Mouse (Mus musculus) midbrain, embryonic 12.5 days (tissue): ENCODE results near the gene Fam209. TPM values are rescaled to one million over a fixed set of nuclear protein-coding genes. Genes with fewer than 3 reads are reported as not detected.
A peak's percentile ranks its signal among the peaks of the same experiment; 100 is the strongest.

Experiments
- ATAC-seq: fragments of 200-750 bp; cut with Nextera tagmentation; 2 replicates; pipeline ENCODE4 v1.8.0; 2017; ENCODE audit warnings: low read depth, moderate TSS enrichment, moderate library complexity; ENCODE audit not compliant: low FRiP score
- H3K27ac ChIP-seq: fragments of 300-500 bp; sonication (generic); replicated peaks from 2 replicates; pipeline ENCODE4 v1.5.1; 2016; ENCODE audit warnings: mild to moderate bottlenecking
- H3K27me3 ChIP-seq: fragments of 300-500 bp; sonication (generic); 2 replicates; pipeline ENCODE4 v1.6.1; 2016; ENCODE audit warnings: mild to moderate bottlenecking
- H3K36me3 ChIP-seq: fragments of 300-500 bp; sonication (generic); 2 replicates; pipeline ENCODE4 v1.6.1; 2016
- H3K4me1 ChIP-seq: fragments of 300-500 bp; sonication (generic); 2 replicates; pipeline ENCODE4 v1.6.1; 2016
- H3K4me2 ChIP-seq: fragments of 300-500 bp; sonication (generic); replicated peaks from 2 replicates; pipeline ENCODE4 v1.6.1; 2016; ENCODE audit warnings: mild to moderate bottlenecking, moderate library complexity
- H3K4me3 ChIP-seq: fragments of 300-500 bp; sonication (generic); 2 replicates; pipeline ENCODE4 v1.5.1; 2016; ENCODE audit warnings: mild to moderate bottlenecking
- H3K9ac ChIP-seq: fragments of 300-500 bp; sonication (generic); replicated peaks from 2 replicates; pipeline ENCODE4 v1.6.1; 2016; ENCODE audit warnings: mild to moderate bottlenecking, moderate library complexity
- H3K9me3 ChIP-seq: fragments of 300-500 bp; sonication (generic); 2 replicates; pipeline ENCODE4 v1.6.1; 2016; ENCODE audit warnings: mild to moderate bottlenecking
- WGBS: fragments of 180-500 bp; shearing (Covaris S2); methylation state at CpG from one replicate; pipeline ENCODE4 v1.1.7; 2016; 5-methylcytosine and 5-hydroxymethylcytosine counted together
- polyA plus RNA-seq: library from polyadenylated mRNA; unstranded; fragments of >200 nt; fragmentation: Nextera tagmentation; extraction: Ambion mirVana; gene quantifications from 2 replicates; pipeline ENCODE4 v1.2.1, GENCODE M21; 2016

Gene Fam209
- polyA plus RNA-seq, 1 experiment from 2014 or later = 0.45 TPM

DNA sequence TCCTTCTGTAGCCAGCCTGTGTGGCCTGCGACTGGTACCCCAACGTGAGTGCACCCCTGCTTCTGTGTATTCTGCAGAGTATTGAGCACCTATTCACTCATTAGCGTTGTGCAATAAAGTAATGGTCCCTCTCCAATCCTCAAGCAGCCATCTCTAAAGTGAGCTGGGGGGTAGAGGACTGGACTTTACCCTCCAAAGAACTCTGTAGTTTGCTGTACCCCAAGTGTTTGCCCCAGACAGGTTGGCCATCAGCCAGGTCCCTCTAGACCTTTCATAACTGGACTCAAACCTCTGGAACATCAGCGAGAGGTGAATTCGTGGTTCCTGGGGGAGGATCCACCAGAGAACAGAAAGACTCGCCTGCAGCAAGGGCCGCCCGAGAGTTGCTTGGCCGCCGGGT is 19.9 kb upstream of the Fam209 start:
- 96% methylated on average over 10 of the region's 10 CpGs for whole genome bisulfite sequencing
- no peaks in the 10 kb centered on the region for H3K9me3 ChIP-seq
- H3K4me1 ChIP-seq = no peaks in the 10 kb centered on the region
- no peak overlapping the region for H3K4me2 ChIP-seq
- H3K4me3 ChIP-seq = no peak overlapping the region
- no peak overlapping the region for H3K27ac ChIP-seq
- H3K27me3 ChIP-seq = no peaks in the 10 kb centered on the region
- ATAC-seq = no peak
- no peak overlapping the region for H3K9ac ChIP-seq
- H3K36me3 ChIP-seq = peaks cover 89% of the 10 kb centered on the region

GRCm38 (mm10) chr2:172458496-172458895 is 13.8 kb upstream of the Fam209 start, which contains the start of gene Gcnt7:
TSS of gene Gcnt7 (minus strand) at chr2:172458596.
- ATAC-seq = no peak

GRCm38 (mm10) chr2:172460647-172461046 is 11.7 kb upstream of the Fam209 start:
- no peak overlapping the region for H3K4me2 ChIP-seq
- no peak for ATAC-seq
- no peaks in the 10 kb centered on the region for H3K9me3 ChIP-seq
- no peak overlapping the region for H3K27ac ChIP-seq
- no peaks in the 10 kb centered on the region for H3K4me1 ChIP-seq
- no peak overlapping the region for H3K4me3 ChIP-seq
- peaks cover 65% of the 10 kb centered on the region for H3K36me3 ChIP-seq
- no peak overlapping the region for H3K9ac ChIP-seq
- WGBS = 83% methylated on average over 2 of the region's 2 CpGs
- no peaks in the 10 kb centered on the region for H3K27me3 ChIP-seq

More at GRCm38 (mm10) chr2:172458496-172458895, 13.8 kb upstream of the Fam209 start, which contains the start of gene Gcnt7:
- Histone ChIP-seq H3K4me2 (no peak within 1 kb of the TSS), H3K27me3 (no peaks in the 10 kb centered on the region), H3K9ac (no peak within 1 kb of the TSS), H3K4me3 (no peak within 1 kb of the TSS), H3K27ac (no peak within 1 kb of the TSS), H3K4me1 (no peaks in the 10 kb centered on the region), H3K36me3 (peaks cover 58% of the 10 kb centered on the region), H3K9me3 (no peaks in the 10 kb centered on the region)
- WGBS = 87% methylated on average over 11 of the region's 11 CpGs

GRCm38 (mm10) chr2:172462813-172463212 is 9.5 kb upstream of the Fam209 start:
- no peak overlapping the region for H3K4me3 ChIP-seq
- no peaks in the 10 kb centered on the region for H3K9me3 ChIP-seq
- no peaks in the 10 kb centered on the region; the same call in 1 of the 2 replicates for H3K4me1 ChIP-seq
- no peak overlapping the region for H3K9ac ChIP-seq
- peaks cover 66% of the 10 kb centered on the region for H3K36me3 ChIP-seq
- no peaks in the 10 kb centered on the region for H3K27me3 ChIP-seq
- H3K4me2 ChIP-seq = no peak overlapping the region
- WGBS = 90% methylated on average over 4 of the region's 4 CpGs
- H3K27ac ChIP-seq = no peak overlapping the region
- no peak for ATAC-seq

DNA sequence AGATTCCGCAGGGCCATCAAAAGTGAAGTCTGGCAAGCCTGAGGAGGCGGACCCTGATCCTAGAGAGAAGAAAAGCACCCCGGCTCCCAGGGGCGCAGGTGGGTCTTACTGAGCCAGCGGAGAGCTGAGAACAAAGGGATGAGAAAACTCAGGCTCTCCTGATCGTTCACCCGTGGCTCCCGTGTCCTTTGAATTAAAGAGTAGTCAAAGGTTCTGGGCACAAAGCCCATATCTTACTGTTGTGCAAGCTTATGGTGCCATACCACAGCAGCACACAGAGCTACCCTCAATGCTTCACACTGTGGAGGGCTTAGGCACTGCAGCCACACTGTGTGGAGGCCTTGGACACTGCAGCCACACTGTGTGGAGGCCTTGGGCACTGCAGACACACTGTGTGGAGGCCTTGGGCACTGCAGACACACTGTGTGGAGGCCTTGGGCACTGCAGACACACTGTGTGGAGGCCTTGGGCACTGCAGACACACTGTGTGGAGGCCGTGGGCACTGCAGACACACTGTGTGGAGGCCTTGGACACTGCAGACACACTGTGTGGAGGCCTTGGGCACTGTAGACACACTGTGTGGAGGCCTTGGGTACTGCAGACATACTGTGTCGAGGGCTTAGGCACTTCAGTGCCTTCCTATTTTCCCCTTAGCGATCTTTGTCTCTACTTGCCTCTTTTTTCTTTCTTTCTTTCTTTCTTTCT is 5.7 kb upstream of the Fam209 start:
- no peaks in the 10 kb centered on the region for H3K27me3 ChIP-seq
- no peaks in the 10 kb centered on the region; the same call in 1 of the 2 replicates for H3K4me1 ChIP-seq
- H3K4me2 ChIP-seq = no peak overlapping the region
- H3K4me3 ChIP-seq = no peak overlapping the region
- no peaks in the 10 kb centered on the region for H3K9me3 ChIP-seq
- 76% methylated on average over 11 of the region's 11 CpGs for WGBS
- no peak for ATAC-seq
- no peak overlapping the region for H3K27ac ChIP-seq
- H3K9ac ChIP-seq = no peak overlapping the region
- peaks cover 76% of the 10 kb centered on the region for H3K36me3 ChIP-seq

DNA sequence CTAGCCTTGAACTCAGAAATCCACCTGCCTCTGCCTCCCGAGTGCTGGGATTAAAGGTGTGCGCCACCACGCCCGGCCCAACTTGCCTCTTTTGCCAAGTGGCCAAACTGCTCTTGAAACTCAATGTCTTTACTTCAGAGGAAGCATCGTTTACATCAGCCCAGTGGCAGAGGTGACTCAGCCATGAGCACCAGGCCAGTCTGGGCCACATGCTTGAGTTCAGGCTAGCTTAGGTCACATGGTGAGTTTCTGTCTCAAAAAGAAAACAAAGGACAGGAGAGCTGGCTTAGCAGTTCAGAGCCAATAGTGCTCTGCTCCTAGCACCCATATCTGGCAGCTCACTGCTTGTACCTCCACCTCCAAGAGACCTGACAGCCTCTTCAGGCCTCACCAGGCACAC is 5.1 kb upstream of the Fam209 start:
- no peak overlapping the region for H3K9ac ChIP-seq
- no peaks in the 10 kb centered on the region for H3K9me3 ChIP-seq
- WGBS = 91% methylated on average over 5 of the region's 5 CpGs
- no peak for ATAC-seq
- no peak overlapping the region for H3K27ac ChIP-seq
- H3K4me1 ChIP-seq = no peaks in the 10 kb centered on the region; the same call in 1 of the 2 replicates
- H3K4me3 ChIP-seq = no peak overlapping the region
- H3K36me3 ChIP-seq = peaks cover 74% of the 10 kb centered on the region
- no peak overlapping the region for H3K4me2 ChIP-seq
- H3K27me3 ChIP-seq = no peaks in the 10 kb centered on the region

- H3K9ac ChIP-seq = no peak overlapping the region
- peaks cover 64% of the 10 kb centered on the region for H3K36me3 ChIP-seq
- peak; percentile 12; the same call in 1 of the 2 replicates for ATAC-seq
- H3K9me3 ChIP-seq = no peaks in the 10 kb centered on the region
- no peak overlapping the region for H3K27ac ChIP-seq
- no peak overlapping the region for H3K4me2 ChIP-seq
- H3K4me1 ChIP-seq = no peaks in the 10 kb centered on the region; the same call in 1 of the 2 replicates
- H3K4me3 ChIP-seq = no peak overlapping the region
- no peaks in the 10 kb centered on the region for H3K27me3 ChIP-seq
- 80% methylated on average over 11 of the region's 11 CpGs for WGBS
These were observed 3.9 kb upstream of the Fam209 start for GRCm38 (mm10) chr2:172468346-172468819.

GRCm38 (mm10) chr2:172473591-172473990 is 1.3 kb downstream of the Fam209 start:
- no peak overlapping the region for H3K4me3 ChIP-seq
- no peak for ATAC-seq
- no peaks in the 10 kb centered on the region; the same call in 1 of the 2 replicates for H3K4me1 ChIP-seq
- H3K4me2 ChIP-seq = no peak overlapping the region
- H3K27ac ChIP-seq = no peak overlapping the region
- H3K27me3 ChIP-seq = 0 out of 2 replicates have a peak, but pooled peaks cover 5% of the 10 kb centered on the region
- 81% methylated on average over 8 of the region's 8 CpGs for WGBS
- no peaks in the 10 kb centered on the region for H3K9me3 ChIP-seq
- H3K36me3 ChIP-seq = peaks cover 15% of the 10 kb centered on the region
- no peak overlapping the region for H3K9ac ChIP-seq

GRCm38 (mm10) chr2:172474970-172475369 is 2.6 kb downstream of the Fam209 start:
- peaks cover 2% of the 10 kb centered on the region; the same call in 1 of the 2 replicates for H3K36me3 ChIP-seq
- peaks cover 6% of the 10 kb centered on the region; the same call in 1 of the 2 replicates for H3K27me3 ChIP-seq
- no peaks in the 10 kb centered on the region for H3K4me1 ChIP-seq
- ATAC-seq = no peak
- 39% methylated on average over 6 of the region's 6 CpGs for WGBS
- H3K4me2 ChIP-seq = no peak overlapping the region
- H3K27ac ChIP-seq = no peak overlapping the region
- H3K9ac ChIP-seq = no peak overlapping the region
- no peak overlapping the region for H3K4me3 ChIP-seq
- no peaks in the 10 kb centered on the region for H3K9me3 ChIP-seq

GRCm38 (mm10) chr2:172476707-172477260 is 4.5 kb downstream of the Fam209 start:
- H3K36me3 ChIP-seq = no peaks in the 10 kb centered on the region
- no peak for ATAC-seq
- no peak overlapping the region for H3K9ac ChIP-seq
- no peak overlapping the region for H3K27ac ChIP-seq
- no peaks in the 10 kb centered on the region for H3K9me3 ChIP-seq
- H3K27me3 ChIP-seq = peaks cover 10% of the 10 kb centered on the region; the same call in 1 of the 2 replicates
- H3K4me1 ChIP-seq = no peaks in the 10 kb centered on the region
- WGBS = 37% methylated on average over 10 of the region's 10 CpGs
- no peak overlapping the region for H3K4me3 ChIP-seq
- no peak overlapping the region for H3K4me2 ChIP-seq

DNA sequence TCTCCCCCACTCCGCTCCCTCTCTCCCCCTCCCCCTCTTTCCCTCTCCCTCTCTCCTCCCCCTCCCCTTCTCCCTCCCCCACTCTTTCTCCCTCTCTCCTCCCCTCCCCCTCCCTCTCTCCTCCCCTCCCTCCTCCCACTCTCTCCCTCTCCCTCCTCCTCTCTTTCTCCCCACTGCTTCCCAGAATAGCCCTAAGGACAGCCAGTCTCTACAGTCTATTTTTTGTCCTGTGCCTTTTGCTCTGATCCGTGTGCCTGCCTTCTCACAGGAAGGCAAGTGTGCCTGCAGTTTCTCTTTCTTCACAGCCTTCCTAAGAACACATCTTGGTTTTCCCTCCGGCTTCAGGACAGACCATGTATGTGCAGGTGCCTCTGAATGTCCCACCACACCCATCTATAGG is 5.0 kb downstream of the Fam209 start:
- Histone ChIP-seq H3K27ac (no peak overlapping the region), H3K36me3 (no peaks in the 10 kb centered on the region), H3K27me3 (peaks cover 10% of the 10 kb centered on the region; the same call in 1 of the 2 replicates), H3K4me1 (no peaks in the 10 kb centered on the region), H3K9me3 (no peaks in the 10 kb centered on the region), H3K4me3 (no peak overlapping the region), H3K9ac (no peak overlapping the region), H3K4me2 (no peak overlapping the region)
- WGBS = 34% methylated on average over 3 of the region's 3 CpGs
- no peak for ATAC-seq

DNA sequence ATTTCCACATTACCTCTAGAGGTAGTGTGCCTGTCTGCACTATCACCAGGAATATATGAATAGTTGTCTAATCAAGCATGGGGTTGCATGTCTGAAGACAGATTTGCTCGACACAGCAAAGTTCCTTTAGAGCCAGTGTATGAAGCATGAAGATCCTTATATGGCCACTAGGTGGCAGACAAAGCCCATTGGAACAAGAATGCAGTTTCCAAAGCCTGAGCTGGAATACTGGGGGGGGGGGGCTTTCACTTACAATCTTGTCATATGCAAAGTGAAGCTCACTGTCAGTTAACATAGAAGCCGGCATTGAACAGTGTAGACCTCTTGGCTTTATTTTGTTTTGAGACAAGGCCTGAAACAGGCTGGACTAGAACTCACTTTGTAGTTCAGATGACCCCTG is 5.5 kb downstream of the Fam209 start:
- peaks cover 10% of the 10 kb centered on the region; the same call in 1 of the 2 replicates for H3K27me3 ChIP-seq
- no peak overlapping the region for H3K4me3 ChIP-seq
- H3K9me3 ChIP-seq = no peaks in the 10 kb centered on the region
- WGBS = 6% methylated on average over 2 of the region's 2 CpGs
- H3K27ac ChIP-seq = no peak overlapping the region
- no peak overlapping the region for H3K9ac ChIP-seq
- no peaks in the 10 kb centered on the region for H3K36me3 ChIP-seq
- no peak for ATAC-seq
- no peaks in the 10 kb centered on the region for H3K4me1 ChIP-seq
- H3K4me2 ChIP-seq = no peak overlapping the region
